Mouse (Mus musculus) frontal cortex, postnatal 10 days (tissue): ENCODE data around the gene Rbbp5.

Experiments used
- DNase-seq, 2 experiments: peaks; one replicate each; pipeline ENCODE4 v3.0.0; 2022; ENCODE audit warnings: low spot score in 2 of 2, mixed read lengths in 1 of 2

Gene Rbbp5

GRCm38 (mm10) chr1:132505155-132505554, 28.0 kb downstream of the Rbbp5 start:
- DNase-seq: no peak

GRCm38 (mm10) chr1:132506058-132506457, 28.9 kb downstream of the Rbbp5 start, which contains the start of gene Tmem81:
Gene Tmem81 (plus strand): TSS chr1:132506230.
- DNase-seq: no peak

- no peak for DNase-seq
These were observed 29.5 kb downstream of the Rbbp5 start for GRCm38 (mm10) chr1:132506656-132507055.

- no peak for DNase-seq
These were observed 32.6 kb downstream of the Rbbp5 start for GRCm38 (mm10) chr1:132509771-132510170.

GRCm38 (mm10) chr1:132511521-132511920, 34.4 kb downstream of the Rbbp5 start:
- DNase-seq: no peak

- no peak for DNase-seq
These were observed 34.9 kb downstream of the Rbbp5 start for GRCm38 (mm10) chr1:132512106-132512505.

- DNase-seq: no peak
These were observed 38.2 kb downstream of the Rbbp5 start for GRCm38 (mm10) chr1:132515339-132515738.

- no peak for DNase-seq
These were observed 39.6 kb downstream of the Rbbp5 start for GRCm38 (mm10) chr1:132516776-132517175.

GRCm38 (mm10) chr1:132518621-132519020, 41.5 kb downstream of the Rbbp5 start:
- no peak for DNase-seq

- DNase-seq: no peak
These were observed 42.6 kb downstream of the Rbbp5 start for GRCm38 (mm10) chr1:132519734-132520133.

- peak in 1 of 2 experiments; percentile 56 for DNase-seq
These were observed 43.6 kb downstream of the Rbbp5 start for GRCm38 (mm10) chr1:132520764-132521163.

GRCm38 (mm10) chr1:132523048-132523447, 45.9 kb downstream of the Rbbp5 start:
- no peak for DNase-seq

GRCm38 (mm10) chr1:132523920-132524319, 46.8 kb downstream of the Rbbp5 start:
- DNase-seq: no peak

GRCm38 (mm10) chr1:132525832-132526231, 48.7 kb downstream of the Rbbp5 start:
- peak in 1 of 2 experiments; percentile 77 for DNase-seq

GRCm38 (mm10) chr1:132528071-132528470, 50.9 kb downstream of the Rbbp5 start:
- no peak for DNase-seq

- DNase-seq: no peak
These were observed 51.6 kb downstream of the Rbbp5 start for GRCm38 (mm10) chr1:132528647-132529334.

- DNase-seq: no peak
These were observed 53.5 kb downstream of the Rbbp5 start for GRCm38 (mm10) chr1:132530631-132531191.

GRCm38 (mm10) chr1:132532521-132532920, 55.4 kb downstream of the Rbbp5 start:
- DNase-seq: no peak

- no peak for DNase-seq
These were observed 56.7 kb downstream of the Rbbp5 start for GRCm38 (mm10) chr1:132533840-132534239.

GRCm38 (mm10) chr1:132535541-132535940, 58.4 kb downstream of the Rbbp5 start:
- DNase-seq: no peak

GRCm38 (mm10) chr1:132536416-132536815, 59.3 kb downstream of the Rbbp5 start:
- DNase-seq: no peak

GRCm38 (mm10) chr1:132537736-132538135, 60.6 kb downstream of the Rbbp5 start:
- DNase-seq: no peak

GRCm38 (mm10) chr1:132540701-132541100, 63.5 kb downstream of the Rbbp5 start:
- no peak for DNase-seq
